Mouse (Mus musculus): ENCODE data around the gene Cachd1.

Gene Cachd1

DNA sequence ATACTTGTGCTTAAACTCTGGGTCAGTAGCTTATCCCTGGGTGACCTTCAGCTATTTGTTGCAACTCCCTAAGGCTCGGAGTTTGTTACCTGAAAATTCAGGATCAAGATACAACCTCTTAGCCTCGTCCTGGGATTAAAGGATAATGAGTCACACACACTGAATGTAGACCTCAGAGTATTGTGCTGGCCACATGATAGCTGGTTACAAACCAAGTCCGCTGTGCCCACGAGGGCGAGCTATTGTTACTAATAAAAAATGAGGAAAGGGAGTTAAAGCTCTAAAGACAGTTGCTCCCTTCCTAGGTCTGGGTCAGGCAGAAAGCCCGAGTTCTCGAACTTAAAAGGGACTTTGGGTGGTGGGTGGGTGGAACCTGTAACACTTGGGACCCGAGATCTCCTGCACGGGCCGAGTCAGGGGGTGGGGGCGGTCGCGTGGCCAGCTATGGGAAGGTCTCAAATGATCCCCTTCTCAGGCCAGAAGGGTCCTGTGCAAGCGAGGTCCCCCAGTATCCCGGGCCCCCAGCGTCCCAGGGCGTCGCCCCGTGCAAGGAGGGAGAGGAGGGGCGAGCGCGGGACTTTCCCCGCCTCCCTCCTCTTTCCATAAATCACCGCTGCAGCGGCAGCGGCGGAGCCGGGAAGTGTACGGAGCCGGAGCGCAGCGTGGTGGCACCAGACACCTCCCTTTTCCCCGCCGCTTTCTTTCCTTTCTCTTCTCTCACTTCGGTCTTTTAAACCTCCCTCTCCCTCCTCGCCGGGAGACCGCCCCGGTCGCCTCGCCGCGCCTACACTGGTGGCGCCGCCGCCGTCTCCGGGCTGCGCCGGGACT, at the start of gene Cachd1:
Gene Cachd1, plus strand, starts transcription at position 633 of the 828 bp plus-strand sequence.
- DNase-seq (ENCODE audit: low spot score in 2 of 2), result no peak

DNA sequence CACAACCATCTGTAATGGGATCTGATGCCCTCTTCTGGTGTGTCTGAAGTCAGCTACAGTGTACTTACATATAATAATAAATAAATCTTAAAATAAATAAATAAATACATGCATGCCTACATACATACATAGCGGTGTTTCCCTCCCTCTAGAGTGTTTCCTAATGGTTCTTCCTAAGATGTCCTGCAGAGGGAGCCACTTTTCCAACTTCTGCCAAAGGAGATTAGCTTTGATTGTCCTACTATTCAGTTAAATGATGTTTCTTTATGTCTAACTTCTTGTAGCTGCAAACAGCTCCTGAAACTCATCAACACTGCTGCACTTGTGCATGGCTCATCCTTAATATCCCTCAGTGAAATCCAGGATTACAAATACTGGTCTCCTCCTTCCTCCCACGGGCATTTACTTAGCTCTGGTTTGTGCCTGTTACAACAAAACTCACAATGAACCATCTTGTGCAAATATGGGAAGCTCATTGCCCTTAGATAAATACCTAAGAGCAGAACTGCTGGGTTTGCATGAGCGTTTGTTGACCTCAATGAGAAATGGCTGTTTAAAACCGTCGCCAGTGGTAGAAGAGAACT, 47.5 kb upstream of the Cachd1 start:
- DNase-seq (ENCODE audit: low spot score in 2 of 2), result no peak

DNA sequence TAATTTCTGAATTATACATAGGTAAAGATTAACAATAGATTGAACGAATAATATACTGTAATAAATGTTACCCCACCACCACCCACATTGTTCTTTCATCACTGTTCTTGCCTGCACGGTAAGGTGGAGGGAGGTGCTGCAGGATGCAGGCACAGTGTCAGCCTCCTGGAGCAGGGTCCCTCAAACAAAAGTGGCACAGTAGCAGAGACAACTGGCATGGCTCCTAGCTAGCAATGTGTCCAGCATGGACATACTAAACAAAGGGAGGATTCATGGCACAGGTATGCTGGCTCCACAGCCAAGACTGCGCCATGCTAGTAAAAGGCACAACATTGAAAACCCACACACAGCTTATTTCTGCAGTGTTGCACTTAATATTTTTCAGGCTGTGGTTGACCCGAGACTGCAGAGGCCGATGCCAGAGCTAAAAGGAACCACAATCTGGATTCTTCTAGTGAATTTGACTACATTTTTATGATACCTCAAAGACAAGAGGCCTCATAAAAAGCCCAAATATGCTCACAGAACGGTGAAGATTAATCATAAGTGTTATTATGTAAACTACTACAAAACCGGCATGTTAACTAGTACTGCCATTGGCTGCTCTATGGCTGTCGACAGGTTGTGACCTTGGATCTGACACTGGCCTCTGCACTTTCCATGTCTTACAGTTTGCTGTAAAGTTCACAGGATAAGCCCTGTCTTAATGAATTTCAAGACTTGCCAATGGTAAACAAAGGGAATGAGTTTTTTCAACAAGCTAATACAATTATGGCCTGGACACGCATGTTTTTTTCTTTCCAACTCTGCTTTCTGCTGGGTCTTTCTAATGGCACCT, 41.2 kb upstream of the Cachd1 start:
- no peak for DNase-seq (ENCODE audit: low spot score in 2 of 2)

DNA sequence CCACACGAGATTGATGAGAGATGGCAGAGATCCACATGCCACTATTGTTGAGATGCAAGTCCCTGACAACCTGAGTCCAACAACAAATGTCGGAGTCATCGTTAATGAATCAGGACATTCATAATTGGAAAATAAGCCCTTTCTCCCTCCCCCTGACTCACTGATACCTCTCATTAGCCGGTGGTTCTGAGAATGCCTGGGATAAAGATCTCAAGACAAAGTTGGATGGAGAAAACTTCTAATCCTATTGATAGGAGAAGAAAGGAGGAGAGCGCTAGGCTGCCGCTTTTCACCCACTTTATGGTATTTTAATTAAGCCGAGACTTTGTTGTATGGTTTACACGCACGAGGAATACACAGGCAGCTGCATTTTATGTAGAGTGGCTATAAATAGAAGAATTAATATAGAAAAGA, 40.5 kb upstream of the Cachd1 start:
- DNase-seq (ENCODE audit: low spot score in 2 of 2), result no peak

DNA sequence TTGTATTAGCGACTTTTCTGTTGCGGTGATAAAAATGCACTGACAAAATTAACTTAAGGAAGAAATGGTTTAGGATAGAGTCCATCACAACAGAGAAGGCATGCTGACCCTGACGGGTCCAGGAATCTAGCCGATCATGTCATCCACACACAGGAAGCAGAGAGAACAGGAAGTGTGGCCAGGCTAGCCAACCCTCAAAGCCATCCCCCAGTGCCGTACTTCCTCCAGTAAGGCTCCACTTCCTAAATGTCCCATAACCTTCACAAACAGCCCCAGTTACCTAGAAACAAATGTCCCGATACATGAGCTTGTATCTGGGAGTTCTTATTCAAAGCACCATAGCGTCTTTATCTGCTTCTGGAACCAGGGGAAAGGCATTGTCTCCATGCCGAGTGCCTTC, 32.9 kb upstream of the Cachd1 start:
- no peak for DNase-seq (ENCODE audit: low spot score in 2 of 2)

DNA sequence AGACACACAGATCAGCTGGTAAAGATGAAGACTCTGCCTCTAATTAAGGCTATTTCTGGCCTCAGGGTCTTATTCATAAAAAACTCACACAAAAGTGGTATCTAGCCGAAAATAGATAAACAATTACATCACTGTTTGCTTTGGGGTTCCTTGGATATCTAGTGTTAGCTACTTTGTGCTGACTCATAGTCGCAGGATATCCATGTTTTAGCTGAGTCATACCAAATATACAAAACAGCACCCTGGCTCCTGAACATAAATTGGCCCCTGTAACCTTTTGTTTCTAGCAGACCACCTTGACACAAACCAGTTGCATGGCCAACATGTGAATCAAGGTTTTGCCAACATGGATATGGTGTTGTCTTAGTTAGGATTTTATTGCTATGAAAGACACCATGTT, 24.2 kb upstream of the Cachd1 start:
- no peak for DNase-seq (ENCODE audit: low spot score in 2 of 2)

DNA sequence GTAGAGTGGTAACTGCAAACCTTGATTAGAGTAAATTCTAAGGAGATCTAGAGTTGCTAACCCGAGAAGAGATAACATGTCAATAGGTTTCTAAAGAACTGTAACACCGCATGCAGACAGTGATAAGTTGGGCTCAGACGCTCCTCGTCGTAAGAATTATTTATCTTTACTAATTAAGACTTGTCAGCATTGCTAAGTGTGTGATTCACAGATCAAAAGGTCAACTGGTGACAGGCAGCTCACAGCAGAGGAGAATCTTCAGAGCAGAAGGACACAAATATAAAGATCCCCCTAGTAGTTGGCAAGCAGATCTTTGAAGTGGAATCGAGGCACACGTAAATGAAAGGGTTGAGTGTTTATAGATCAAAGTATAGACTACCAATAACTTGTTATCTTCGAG, 20.8 kb upstream of the Cachd1 start:
- DNase-seq (ENCODE audit: low spot score in 2 of 2), result no peak

DNA sequence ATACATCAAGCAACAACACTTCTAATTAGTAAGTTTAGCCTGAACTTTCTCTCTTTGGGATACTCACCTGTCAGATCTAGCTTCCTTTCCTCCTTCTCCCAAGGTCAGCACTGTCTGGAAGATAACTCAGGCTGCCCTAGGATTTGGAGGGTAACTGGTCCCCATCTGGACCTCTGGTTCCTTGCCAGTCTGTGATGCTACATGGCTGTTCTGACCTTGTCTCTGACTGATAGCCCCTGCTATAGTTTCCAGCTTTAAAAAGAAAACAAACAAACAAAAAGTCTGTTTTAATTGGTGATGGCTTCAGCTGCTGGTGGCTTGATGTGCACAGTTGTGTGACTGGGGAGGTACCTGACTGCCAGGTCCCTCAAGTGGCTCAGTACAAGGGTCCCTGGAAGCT, 20.0 kb upstream of the Cachd1 start:
- DNase-seq (ENCODE audit: low spot score in 2 of 2), result no peak

DNA sequence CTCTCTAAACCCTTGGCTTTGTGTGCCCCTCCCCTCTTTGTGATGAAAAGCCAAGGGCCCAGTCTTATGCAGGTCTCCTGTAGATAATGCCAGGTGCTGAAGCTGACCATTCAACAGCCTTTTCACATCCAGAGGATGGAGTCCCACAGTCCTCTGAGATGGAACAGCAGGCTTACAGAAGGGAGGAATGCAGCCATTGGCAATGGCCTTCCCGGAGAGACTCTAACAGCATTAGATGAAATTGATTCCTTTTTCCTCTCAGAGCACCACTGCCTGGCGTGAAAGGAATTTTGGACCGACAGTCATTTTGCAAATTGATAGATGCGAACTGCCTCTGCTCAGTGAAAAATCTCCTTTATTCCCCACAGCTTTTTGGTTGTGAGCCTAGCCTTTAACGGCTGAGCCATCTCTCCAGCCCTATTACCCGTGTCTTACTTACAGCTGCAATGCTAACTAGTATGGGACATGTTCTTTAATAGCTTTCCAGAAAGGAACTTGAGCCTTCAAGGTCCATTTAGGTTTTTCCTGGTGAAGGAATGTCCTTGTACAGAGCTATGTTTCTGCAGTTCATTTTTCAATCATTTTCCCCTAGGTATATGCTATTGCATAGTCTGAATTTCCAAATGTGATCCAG, 18.1 kb upstream of the Cachd1 start:
- DNase-seq (ENCODE audit: low spot score in 2 of 2), result no peak

DNA sequence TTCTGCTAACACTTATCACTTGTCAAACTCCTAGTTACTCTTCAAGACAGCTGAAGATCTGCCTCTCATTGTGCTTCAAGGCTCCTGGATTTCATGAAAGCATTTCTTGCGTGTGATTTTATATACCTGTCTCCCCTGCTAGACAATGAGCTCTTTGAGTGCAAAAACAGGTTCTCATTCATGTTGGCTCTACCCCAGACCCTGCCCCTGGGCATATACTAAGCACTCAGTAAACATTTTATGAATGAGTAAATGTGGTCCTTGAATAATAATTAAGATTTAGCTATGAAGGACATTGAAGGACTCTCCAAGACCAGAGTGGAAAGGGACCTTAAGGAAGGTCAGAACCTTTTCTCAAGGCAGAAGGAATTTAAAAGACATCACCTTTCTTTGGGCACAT, 16.9 kb upstream of the Cachd1 start:
- DNase-seq (ENCODE audit: low spot score in 2 of 2), result no peak

DNA sequence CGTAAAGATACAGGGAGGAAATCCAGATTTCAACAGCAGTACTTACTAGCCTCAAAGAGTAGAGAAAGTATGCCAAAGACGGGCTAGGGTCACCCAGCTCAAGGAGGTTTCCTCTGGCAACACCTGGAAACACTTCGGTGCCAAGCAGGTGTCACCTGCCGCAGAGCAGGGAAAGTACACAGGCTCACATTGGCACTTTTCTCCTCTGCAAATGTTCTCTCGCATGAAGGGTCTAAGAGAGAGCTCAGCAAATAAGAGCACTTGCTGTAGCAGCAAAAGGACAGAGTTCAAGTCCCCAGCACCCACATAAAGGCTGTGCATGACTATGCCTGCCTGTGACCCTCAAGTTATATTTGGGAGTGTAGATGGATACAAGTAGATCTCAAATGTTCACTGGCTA, 16.1 kb upstream of the Cachd1 start:
- no peak for DNase-seq (ENCODE audit: low spot score in 2 of 2)

DNA sequence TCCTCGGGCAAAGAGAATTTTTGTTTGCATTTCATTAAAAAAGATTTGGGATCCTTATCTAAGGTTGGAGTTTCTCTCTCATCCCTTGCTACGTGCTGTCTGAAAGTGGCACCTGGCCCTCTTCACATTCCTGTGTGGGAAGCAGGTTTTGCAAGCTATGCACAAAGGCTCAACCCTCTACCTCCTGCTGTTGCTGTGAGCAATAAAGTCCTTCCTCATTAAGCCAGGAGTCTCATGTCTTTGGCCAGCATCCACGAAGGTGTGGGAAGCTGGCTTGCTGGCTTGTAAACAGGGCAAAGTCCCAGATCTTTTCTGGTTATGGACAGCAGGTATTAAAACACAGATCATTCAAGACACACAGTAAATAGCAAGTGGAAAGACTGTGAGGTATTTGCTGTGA, 7.9 kb upstream of the Cachd1 start:
- DNase-seq (ENCODE audit: low spot score in 2 of 2), result no peak

DNA sequence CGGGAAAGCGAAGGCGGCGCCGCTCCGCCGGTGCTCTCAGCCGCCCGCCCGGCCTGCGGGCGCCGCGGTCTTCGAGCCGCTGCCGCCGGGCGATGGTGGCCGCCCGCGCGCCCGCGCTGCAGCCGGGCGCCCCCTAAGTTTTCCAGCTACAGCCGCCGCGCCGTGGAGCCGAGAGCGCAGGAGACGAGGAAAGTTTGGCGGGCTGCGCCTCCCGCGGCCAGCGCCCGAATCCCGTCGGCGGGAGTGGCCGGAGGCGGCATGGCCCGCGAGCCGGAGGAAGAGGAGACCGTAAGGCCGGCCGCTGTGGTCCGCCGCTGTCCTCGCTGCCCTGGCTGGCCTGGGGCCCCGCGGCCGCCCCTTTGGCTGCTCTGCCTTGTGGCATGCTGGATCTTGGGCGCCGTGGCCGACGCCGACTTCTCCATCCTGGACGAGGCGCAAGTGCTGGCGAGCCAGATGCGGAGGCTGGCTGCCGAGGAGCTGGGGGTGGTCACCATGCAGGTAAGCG, 448 bp downstream of the Cachd1 start:
- DNase-seq (ENCODE audit: low spot score in 2 of 2), result no peak

DNA sequence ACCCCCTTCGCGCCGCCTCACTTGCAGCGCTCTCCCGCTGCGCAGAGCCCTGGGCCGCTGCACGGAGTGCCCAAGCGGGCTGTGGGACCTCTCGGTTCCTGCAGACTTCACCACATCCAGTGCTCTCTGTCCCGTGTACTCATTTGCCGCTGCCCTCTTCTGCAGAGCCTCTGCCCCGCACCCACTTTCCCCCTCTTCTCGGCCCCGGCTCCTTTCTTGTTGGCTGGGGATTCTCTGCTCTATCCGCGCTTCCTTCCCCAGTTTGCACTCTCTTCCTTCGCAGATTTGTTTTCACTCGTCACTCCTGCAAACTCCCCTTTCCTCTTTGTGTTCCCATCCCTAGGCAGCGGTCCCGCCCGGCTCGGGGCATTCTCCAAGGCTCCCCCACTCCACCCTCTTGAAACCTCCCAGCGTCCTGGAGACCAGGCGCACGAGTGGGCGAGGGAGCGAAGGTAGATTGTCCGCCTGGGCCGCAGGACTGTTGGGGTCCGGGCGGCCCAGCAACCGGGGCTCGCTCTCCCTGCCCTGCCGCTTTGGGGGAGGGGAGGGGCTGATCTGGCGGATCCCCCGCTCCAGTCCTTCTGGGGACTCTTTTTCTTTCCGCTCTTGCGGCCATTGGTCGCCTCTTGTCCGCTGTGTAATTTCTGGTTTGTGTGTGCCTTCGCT, 1.0 kb downstream of the Cachd1 start:
- DNase-seq (ENCODE audit: low spot score in 2 of 2), result no peak

DNA sequence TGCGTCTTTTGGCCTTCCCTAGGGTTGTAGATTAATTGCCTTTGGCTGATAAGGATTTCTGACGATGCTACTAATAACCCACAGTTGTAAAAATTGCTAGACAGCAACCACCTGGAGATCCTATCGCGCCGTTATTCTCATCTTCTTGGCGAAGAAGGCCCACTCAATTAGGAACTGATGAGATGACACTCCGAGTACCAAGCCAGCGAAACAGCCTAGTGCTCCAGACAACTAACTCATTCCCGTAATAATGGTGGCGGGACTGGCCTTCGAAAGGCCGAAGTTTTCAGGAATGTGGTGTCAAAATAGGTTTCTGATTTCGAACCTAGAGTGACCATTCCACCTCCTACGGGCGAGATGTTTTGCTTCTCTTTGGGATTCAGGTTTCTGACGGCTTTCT, 1.6 kb downstream of the Cachd1 start:
- no peak for DNase-seq (ENCODE audit: low spot score in 2 of 2)

DNA sequence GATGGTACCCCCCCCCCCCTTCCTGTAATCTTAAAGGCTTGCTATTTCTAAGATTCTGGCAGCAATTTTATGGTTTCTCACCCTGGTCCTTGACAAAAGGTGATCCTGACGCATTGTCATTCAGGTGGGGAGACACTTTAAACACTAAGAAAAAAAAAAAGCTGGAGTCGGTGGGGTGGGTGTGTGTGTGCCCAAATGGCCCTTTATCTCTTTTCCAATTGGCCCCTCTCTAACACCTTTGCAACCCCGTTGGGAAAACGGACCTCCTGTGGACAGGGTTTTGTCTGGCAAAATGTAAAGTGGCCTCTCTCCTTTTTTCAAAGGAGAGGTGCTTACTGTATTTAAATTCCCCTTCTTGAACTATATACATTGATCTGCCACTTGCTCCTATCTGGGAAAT, 2.5 kb downstream of the Cachd1 start:
- no peak for DNase-seq (ENCODE audit: low spot score in 2 of 2)

DNA sequence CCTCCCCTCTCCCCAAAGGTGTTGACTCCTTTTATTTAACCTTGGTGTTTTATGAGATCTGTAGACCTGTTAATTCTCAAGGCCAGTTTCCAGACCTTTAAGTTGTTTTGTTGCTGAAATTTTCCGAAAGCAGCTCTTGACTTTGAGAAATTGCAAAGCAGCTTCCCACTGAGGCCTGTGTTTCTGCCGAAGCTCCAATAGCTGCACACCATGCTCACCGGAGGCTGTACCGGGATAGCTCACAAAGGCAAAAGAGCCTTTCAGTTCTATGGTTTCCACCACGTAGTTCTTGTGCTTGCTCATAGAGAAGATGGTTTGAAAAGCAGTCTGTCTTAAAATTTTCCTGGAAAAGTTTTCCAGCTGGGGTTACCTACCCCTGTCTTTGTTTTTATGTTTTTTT, 3.2 kb downstream of the Cachd1 start:
- no peak for DNase-seq (ENCODE audit: low spot score in 2 of 2)

DNA sequence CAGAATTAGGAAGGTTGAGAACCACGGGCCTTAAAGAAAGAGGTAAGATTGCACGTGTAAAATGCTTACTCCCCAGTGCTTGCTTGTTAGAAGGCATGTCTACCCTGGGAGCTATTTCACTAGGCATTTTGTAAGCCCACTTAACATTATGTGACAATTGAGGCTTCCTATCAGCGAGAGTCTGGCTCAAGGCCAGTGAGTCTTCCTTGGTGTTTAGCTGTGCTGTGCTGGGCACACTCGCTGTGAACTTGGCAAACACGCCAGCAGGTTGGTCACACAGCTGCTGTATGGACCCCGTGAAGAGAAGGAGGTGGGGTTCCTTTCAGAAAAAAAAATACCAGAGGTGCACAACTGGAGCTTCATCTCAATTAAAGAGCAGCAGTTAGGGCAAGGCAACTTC, 4.4 kb downstream of the Cachd1 start:
- DNase-seq (ENCODE audit: low spot score in 2 of 2), result no peak

DNA sequence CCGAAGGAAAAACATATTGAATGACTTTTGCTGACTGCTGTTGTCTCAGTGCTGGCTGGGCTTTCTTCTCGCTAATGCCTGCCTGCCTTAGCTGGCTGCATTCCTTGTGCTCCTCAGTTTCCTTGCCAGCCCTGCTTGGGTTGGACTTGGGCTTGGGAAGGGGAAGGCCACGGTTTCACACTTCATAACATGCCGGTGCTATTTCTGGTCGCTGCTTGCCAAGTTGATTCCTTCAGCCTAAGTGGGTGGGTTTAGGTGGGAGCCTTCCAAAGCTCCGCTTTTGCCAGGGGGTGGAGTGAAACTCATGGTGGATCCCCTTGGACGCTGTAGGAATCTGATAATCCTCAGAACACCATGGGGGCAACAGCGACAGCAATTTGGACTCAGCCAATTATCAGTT, 5.9 kb downstream of the Cachd1 start:
- DNase-seq (ENCODE audit: low spot score in 2 of 2), result no peak

DNA sequence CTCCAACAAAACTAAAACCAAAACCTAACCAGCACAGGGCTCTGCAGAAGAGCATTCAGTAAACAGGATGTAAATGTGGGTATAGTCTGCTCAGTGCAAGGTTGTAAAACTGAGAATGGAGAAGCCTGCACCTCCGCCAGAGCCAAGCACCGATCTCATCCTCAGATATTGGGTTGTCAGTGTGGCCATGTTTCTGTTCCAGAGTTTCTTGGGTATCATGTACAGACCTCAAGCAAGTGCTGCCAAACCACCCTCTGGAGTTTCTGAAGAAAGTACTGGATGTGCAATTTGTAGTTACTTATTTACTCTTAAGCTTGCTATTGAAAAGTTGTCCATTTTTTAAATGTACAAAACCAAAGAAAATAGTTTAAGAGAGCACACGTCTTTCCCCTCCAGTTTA, 6.4 kb downstream of the Cachd1 start:
- no peak for DNase-seq (ENCODE audit: low spot score in 2 of 2)

DNA sequence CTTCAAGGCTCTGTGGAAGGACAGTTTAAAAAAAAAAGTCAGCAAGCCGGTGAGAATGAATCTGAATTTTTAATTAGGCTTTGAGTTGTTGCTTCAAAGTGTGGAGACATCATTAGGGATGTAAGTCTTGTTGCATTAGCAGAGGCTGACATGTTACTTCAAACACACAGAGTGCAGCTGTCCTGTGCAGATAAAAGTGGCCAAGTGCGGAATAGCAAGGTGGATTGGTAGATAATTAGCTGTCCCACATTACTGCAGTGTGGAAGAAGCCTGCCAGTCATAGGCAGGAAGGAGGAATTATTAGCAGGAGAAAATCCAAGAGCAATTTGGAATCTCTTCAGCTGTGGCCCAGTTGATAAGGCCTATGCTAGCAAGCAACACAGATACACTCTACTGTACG, 10.7 kb downstream of the Cachd1 start:
- no peak for DNase-seq (ENCODE audit: low spot score in 2 of 2)

DNA sequence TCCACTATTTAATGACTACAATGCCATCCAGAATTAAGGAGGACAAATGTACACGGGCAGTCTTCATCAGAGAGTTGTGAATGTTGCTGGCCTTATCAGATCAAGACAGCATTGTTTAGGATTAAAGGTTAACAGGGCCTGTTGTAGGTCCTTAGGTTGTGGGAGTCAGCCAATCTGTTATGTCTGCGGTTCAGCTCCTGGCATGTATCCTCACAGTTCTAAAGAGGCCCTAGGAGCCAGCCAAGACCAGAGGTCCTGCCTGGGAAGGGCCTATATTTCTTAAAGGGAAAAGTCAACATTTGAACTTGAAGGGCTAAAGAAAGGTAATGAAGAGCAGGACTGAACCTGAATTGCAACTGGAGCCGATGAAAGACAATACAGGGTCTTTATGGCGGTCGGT, 13.7 kb downstream of the Cachd1 start:
- no peak for DNase-seq (ENCODE audit: low spot score in 2 of 2)
